Mouse (Mus musculus) adrenal gland, adult 18-20 months (tissue): ENCODE measurements around the gene Cdh26. TPM values are rescaled to one million over a fixed set of nuclear protein-coding genes. Genes with fewer than 3 reads are reported as not detected.
A peak's percentile ranks its signal among the peaks of the same experiment; 100 is the strongest.

Source experiments
- DNase-seq, 2 experiments: peaks; one replicate each; pipeline ENCODE4 v3.0.0; 2021 to 2022; ENCODE audit warnings: low spot score in 2 of 2
- total RNA-seq, 2 experiments: library from RNA; stranded (reverse); gene quantifications; 1 replicate in 1 of 2; 2 replicates in 1 of 2; pipeline ENCODE4 v1.2.3; 2021

Cdh26 gene
- total RNA-seq, 2 experiments from 2014 or later: 0.96 TPM; not detected in 1

- peak; percentile 69 to 73 for DNase-seq
Observed at GRCm38 (mm10) chr2:178507379-178508014, 77.2 kb downstream of the Cdh26 start.

- DNase-seq: no peak
Observed at GRCm38 (mm10) chr2:178508279-178508678, 77.9 kb downstream of the Cdh26 start.

GRCm38 (mm10) chr2:178513043-178513442 is 82.7 kb downstream of the Cdh26 start:
- DNase-seq: no peak

- no peak for DNase-seq
Observed at GRCm38 (mm10) chr2:178513636-178514071, 83.3 kb downstream of the Cdh26 start.

GRCm38 (mm10) chr2:178516421-178516820 is 86.1 kb downstream of the Cdh26 start:
- no peak for DNase-seq

GRCm38 (mm10) chr2:178516941-178517340 is 86.6 kb downstream of the Cdh26 start:
- no peak for DNase-seq

GRCm38 (mm10) chr2:178519321-178519720 is 89.0 kb downstream of the Cdh26 start:
- DNase-seq: no peak

GRCm38 (mm10) chr2:178520216-178520615 is 89.9 kb downstream of the Cdh26 start:
- no peak for DNase-seq

GRCm38 (mm10) chr2:178522331-178522730 is 92.0 kb downstream of the Cdh26 start:
- no peak for DNase-seq

- no peak for DNase-seq
Observed at GRCm38 (mm10) chr2:178522786-178523185, 92.5 kb downstream of the Cdh26 start.

- DNase-seq: no peak
Observed at GRCm38 (mm10) chr2:178526776-178527175, 96.4 kb downstream of the Cdh26 start.

- DNase-seq: no peak
Observed at GRCm38 (mm10) chr2:178531226-178531625, 100.9 kb downstream of the Cdh26 start.

- no peak for DNase-seq
Observed at GRCm38 (mm10) chr2:178536574-178536973, 106.2 kb downstream of the Cdh26 start.

Other genes with a start within 250 kb of the Cdh26 start
- under 1 TPM; 0.33 to 0.45 TPM for gene Sycp2, start 22.8 kb upstream of the Cdh26 start, total RNA-seq
- 10 to 100 TPM in 1 of 2 experiments, 1 to 10 TPM in 1; 3.6 to 10.9 TPM for gene Ppp1r3d, start 16.1 kb upstream of the Cdh26 start, total RNA-seq
- gene Fam217b, start 16.0 kb upstream of the Cdh26 start, total RNA-seq: 1 to 10 TPM; 3.3 to 6.0 TPM